Mouse (Mus musculus): ENCODE results near the gene Ssr2.

Gene Ssr2

DNA sequence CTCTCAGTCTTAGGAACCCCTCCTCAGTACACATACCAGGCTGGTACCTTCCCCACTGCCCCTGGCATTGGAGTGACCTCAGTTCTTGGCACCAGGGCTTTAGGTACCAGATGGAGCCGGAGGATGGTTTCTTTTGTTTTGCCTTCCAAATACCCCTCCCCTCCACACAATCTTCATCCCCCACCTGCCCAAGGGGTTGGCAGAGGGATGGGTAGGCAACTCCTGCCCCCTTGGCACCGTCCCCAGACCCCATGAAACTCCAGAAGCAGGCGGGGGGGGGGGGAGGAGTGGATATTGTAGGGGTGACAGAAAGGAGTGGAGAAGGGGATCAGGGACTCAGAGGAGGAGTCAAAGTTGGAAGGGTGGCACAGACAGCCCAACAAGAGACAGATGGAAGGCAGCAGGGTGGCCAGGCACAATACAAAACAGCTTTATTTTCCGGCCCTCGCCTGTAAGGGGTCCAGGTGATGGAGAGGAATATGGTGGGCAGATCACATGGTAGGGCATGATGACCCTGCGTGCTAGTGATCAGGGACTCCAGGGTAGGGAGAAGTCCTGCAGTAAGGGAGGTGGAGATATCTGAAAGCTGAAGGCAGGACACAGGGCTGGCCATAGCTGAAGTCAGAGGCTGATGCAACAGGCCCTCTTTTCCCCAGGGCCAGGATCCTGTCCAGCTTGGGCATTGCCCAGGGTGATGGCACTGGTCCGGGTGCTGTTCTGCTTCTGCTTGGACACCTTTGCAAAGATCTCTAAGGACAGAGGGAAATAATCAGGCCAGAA lies 33.9 kb upstream of the Ssr2 start:
- DNase-seq (ENCODE audit: low read depth, low spot score), result no peak

DNA sequence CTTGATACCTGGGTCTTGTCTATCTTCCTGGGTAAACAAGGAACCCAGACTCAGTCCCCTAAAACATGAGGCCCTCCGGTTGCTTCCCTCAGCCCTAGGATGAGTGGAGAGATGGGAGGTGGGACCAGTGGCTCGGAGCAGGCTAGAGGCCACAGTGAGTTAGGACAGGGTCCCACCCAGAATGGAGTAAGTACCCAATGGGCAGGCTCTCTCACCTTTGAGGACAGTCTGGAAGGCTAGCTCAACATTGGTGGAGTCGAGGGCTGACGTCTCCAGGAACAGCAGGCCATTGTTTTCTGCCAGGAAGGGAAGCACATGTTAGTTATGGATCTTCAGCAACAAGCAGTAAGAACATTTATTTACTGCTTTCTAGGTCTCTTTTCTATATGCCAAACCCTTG lies 33.2 kb upstream of the Ssr2 start:
- DNase-seq (ENCODE audit: low read depth, low spot score), result no peak

DNA sequence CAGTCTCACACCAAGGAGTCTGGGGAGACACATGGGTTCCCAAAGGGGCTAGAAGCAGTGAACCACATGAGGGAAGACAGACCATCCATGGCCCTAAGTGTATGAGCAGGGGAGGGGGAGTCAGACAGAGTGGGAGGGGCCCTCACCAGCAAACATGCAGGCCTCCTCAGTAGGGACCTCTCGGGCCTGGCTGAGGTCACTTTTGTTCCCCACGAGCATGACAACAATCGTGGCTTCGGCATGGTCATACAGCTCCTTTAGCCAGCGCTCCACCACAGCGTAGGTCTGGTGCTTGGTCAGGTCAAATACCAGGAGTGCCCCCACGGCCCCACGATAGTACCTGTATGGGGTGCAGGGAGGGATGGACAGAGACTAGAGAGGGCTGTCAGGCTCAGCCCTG lies 32.5 kb upstream of the Ssr2 start:
- DNase-seq (ENCODE audit: low read depth, low spot score), result no peak

DNA sequence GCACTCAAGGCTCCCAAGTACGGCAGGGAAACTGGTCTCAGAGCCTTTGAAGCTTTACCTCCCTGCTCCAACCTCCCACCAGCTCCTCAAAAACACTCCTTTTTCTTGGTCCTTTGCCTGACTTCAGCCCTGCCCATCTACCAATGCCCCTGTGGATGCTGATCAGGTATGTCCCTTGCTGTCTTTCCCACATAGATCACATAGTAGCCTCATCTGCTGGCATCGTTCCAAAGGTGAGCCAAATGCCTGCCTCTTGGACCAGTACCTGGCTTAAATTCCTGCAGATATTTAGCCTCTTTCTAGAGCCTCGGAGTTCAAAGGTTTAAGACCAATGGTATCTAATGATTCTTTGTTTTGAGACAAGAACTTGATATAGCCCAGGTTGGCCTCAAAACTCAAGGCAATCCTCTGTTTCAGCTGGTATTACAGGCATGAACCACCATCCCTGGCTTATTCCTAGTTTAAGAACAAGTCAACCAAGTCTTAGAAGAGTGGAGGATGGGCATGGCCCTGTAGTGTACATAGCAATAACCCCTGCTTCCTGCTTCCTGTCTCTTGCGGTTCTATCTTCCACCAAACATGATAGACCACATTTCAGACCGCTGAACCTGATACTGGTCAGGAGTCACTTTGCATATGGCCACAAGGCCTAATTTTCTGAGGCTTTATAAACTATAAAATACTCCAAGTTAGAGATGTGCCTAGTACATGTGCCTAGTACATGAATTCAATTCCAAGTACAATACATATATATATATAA lies 31.8 kb upstream of the Ssr2 start:
- DNase-seq (ENCODE audit: low read depth, low spot score), result no peak

DNA sequence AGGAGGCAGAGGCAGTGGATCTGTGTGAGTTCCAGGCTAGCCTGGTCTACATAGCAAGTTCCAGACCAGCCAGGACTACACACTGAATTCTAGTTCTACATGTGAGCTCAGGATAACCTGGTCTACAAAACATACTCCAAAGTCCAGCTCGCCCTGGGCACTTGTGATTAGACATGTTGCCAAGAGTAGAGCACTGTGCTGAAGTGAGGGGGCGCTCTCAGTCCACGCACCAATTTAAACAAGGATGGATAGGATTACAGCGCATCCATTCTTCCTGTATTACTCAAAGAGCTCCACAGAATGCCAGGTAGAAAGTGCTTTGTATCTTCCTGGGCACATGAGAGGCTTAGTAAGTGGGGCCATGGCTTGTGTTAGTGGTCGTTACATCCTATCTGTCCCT lies 31.2 kb upstream of the Ssr2 start:
- DNase-seq (ENCODE audit: low read depth, low spot score), result no peak

DNA sequence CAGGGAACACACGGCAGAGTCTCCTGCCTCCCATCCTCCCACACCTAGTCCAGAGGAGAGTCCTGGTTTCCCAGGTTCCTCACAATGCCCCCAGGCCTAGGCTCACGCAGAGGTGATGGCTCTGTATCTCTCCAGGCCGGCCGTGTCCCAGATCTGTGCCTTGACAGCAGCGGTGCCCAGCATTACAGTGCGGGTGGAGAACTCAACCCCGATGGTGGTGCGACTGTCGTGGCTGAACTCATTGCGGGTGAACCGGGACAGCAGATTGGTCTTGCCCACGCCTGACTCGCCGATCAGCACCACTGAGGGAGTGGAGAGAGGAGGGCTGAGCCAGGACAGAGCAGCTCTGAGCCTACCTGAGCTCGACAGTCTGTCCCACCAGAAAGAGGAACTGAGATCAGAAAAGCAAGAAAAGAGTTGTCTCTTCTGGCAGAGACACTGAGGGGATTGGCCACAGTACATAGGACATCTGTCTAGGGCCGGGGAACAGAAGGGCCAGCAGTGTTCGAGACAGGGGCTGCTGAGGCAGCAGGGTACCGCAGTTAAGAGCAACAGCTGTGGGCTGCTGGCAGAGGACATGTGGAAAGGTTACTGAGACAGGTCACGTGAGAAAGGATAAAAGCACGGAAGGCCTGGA lies 30.6 kb upstream of the Ssr2 start:
- no peak for DNase-seq (ENCODE audit: low read depth, low spot score)

DNA sequence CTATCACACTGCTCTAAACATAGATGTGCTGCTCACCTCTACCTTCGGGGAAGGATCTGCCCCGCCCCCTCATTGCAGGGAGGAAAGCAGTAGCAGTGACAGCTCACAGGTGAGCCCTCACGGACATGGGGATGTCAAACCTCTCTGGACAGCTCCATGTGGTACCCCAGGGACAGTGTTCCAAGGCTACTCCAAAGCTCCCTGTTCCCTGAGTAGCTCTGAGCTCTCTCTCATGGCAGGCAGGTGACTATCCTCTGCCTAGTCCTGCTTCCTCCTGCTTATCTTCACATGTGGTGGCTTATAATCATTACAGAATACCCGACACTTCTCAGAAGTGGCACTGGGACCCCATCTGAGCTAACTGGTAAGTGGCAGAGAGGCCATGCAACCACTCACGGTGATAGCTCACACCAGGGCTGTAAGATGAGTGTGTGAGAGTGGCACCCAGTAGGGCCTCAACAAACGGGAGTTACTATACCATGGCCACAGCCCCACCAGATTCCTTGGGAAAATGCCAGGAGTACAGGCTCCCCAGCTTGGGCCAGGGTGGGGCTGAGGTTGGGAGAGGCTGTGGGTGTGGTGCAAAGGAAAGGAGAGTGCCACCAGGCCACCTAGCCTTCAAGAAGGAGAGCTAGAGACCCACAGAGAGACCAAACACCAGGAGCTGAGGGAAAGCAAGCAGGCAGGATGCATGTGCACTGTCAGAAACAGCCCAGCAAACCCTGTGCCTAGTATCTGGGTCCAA lies 28.8 kb upstream of the Ssr2 start:
- no peak for DNase-seq (ENCODE audit: low read depth, low spot score)

DNA sequence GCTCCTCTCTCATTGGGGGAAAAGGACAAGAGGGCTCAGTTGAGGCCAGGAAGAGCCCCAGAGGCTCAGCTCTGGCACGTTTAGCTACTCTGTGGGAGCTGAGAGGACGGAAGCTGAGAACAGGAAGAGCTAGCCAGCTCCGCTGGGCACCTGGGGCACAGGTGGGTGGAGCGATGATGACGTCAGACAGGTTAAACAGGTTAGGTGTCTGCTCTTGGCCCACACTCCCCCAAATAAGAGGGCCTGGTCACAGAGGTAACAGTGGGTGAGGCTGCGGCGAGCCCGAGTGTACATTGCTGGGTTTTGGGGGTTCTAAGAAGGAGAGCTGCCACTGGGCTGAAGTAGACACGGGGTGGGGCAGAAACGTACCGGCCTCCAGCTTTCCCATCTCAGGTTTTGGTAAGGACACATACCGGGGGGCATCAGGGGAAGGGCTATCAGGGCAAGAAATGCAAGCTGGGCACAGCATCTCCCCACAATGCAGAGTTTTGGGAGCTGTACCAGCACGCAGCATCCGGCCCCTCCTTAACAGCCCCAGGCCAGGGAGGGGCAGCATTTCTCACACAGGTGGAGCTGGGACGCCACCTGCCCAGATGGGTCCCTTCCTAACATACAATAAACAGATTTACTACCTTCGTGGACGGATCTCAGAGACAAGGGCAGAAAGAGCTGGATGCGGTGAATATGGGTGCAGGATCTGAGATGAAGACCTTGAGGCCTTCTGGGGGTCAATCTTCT lies 27.3 kb upstream of the Ssr2 start, which contains the start of gene Rab25:
Gene Rab25 (minus strand): TSS at position 121 of the 738 bp plus-strand sequence.
- no peak for DNase-seq (ENCODE audit: low read depth, low spot score)

DNA sequence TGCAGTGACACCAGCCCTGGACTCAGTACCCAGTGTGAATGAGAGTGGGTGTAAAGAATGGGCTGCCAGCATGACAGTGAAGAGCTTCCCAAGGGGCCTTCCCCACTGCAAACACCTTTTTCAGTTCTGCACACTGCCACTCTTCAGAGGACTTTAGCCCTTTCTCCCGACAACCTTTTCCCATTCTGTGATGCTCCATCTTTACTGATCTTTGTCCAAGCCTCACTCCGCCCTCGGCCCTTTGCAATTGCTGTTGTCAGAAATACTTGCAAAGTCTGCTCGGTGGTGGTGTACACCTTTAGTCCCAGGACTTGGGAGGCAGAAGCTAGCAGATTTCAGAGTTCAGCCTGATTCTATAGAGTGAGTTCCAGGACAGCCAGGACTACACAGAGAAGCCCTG lies 24.1 kb upstream of the Ssr2 start:
- DNase-seq (ENCODE audit: low read depth, low spot score), result no peak

DNA sequence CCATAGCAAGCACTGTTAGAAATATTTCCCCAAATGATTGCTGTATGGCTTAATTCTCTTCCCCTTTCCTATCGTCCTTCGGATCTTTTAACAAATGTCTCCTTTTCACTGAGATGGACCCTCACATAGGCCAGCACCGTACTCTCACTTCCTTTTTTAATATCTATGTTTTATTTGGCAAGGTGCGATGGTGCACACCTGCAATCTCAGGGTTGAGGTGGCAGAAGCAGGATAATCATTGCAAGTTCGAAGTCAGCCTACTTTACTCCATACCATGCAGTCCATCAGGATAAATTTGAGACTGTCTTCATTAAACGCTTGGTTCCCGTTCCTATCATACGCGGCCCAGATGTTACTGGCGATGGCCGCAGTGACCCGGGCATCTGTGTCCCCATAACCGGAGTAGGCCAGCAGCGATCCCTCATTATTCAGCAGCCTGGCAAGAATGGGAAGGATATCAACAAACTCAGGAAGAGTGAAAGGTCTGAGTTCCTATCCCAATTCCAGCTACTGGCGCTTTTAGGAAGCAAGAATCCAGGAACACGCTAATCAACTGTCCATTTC lies 23.5 kb upstream of the Ssr2 start:
- no peak for DNase-seq (ENCODE audit: low read depth, low spot score)

DNA sequence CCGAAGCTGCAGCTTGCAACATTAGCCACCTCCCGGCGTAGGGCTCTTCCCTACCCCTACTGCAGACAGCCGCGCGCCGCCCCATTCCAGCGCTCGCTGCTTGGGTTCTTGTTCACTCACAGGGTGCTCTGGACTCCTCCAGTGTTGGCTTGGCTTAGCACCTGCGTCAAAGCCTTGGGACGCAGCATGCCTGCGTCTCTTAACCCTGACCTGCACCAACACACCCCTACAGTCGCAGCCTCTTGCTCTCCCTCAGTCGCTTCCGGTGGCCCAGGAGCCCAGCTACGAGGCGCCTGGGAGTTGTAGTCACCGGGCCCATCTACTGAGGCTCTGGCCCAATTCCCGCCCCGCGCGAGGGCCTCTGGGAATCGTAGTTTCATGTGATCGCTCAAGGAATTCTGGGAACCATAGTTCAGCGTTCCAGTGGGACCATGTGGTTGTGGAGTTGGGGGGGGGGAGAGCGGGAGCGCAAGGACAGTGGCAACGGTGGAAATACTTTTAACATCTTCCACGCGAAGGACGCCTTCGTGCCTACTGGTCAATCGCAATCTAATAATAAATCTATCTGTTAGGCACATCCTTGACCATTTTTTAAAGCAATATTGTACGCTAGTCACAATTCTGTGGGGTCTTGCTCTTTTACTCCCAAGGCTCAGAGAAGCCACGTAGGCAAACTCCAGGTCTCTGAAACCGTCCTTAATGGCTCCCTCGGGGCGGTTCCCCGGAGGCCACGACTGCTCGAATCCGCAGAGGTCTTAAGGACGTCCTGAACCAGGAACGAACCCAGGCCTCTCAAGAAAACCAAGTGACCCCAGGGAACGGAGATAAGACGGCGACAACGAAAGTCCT lies 22.8 kb upstream of the Ssr2 start, which contains the start of gene Lamtor2:
Gene Lamtor2 (minus strand): TSS at position 399 of the 849 bp plus-strand sequence.
- DNase-seq (ENCODE audit: low read depth, low spot score), result peak; percentile 96

DNA sequence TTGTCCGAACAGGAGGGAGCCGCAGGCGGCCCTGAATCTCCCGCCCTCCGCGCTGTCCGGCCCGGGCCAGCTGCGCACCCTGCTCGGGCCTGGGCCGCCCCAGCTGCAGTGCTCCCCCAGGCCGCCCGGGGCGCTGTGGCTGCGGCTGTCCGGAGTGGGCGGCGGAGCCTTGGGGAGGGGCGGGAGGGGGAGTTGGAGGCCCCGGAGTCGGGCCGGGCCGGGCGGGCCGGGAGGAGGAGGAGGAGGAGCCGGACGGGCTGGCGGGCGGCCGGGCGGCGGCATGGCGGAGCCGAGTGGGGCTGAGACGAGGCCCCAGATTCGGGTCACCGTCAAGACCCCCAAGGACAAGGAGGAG lies 22.2 kb upstream of the Ssr2 start, which contains the start of gene Ubqln4:
Gene Ubqln4 (plus strand): TSS at position 234 of the 355 bp plus-strand sequence.
- no peak for DNase-seq (ENCODE audit: low read depth, low spot score)

DNA sequence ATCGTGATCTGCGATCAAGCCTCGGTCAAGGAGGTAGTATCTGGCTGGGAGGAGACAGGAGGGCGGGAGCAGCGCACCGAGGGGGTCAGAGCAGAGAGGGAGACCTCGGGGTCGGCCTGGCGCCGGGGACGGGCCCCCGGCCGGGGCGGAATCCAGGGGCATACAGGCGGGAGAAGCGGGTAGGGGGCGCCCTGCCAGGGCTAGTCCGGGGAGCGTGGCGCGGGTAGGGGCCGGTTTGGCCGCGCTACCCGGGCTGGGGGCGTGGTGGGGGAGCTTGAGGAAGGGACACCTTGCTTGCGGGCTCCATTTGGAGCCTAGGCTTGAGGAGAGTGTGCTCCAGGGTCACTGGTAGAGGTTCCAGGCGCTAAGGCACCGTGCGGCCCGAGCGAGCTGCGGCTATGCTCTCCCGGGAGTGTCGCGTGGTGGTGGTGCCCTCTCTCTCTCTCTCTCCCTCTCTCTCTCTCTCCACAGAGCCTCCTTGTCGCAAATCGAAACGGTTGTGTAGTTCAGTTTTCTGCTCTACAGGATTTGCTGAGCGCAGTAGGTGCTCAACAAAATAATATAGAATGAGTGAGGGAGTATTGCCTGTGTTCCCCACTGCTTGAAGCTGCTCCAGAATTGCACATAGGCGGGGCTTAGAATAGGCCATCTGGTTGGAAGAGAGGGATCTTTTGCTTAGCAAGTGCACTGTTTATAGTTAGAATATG lies 21.6 kb upstream of the Ssr2 start:
- no peak for DNase-seq (ENCODE audit: low read depth, low spot score)

DNA sequence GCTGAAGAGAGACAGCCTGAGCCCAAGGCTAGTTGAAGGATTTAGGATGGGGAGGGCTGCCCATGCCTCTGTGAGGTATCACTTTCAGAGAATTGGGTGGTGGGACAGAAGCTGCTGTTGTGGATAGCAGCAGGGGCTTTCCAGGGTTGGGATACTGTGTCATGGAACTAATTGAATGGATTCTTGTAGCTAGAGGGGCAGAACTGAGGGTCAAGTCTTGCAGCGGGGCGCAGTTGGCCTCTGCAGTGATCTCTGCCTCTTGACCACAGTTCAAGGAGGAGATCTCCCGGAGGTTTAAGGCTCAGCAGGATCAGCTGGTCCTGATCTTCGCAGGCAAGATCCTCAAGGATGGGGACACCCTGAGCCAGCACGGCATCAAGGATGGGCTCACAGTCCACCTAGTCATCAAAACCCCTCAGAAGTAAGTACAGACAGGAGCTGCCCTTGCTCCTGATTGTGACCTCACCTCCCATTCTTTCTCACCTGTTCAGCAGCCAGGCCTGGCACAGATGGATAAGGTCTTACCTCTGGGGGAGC lies 20.5 kb upstream of the Ssr2 start:
- DNase-seq (ENCODE audit: low read depth, low spot score), result no peak

DNA sequence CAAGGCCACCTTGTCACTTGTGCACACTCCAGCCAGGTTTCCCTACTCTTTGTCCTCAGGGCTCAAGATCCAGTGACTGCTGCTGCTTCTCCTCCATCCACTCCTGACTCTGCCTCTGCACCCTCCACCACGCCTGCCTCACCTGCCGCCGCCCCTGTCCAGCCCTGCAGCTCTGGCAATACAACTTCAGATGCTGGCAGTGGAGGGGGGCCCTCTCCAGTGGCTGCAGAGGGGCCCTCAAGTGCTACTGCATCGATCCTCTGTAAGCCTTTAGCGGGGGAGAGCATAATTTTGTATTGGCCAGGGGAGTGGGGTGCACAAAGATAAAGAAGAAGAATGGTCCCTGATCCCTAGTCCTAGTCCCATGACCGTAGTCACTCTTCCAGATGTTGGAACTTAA lies 19.9 kb upstream of the Ssr2 start:
- no peak for DNase-seq (ENCODE audit: low read depth, low spot score)

DNA sequence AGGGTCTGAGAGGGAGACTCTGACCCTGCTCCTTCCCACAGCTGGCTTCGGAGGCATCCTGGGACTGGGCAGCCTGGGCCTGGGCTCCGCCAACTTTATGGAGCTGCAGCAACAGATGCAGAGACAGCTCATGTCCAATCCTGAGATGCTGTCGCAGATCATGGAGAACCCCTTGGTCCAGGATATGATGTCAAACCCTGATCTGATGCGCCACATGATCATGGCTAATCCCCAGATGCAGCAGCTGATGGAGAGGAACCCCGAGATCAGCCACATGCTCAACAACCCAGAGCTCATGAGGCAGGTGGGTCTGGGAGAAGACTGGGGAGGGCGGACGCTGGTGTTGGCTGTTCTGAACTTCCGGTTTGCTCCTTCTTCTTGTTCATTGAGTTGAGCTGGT lies 19.1 kb upstream of the Ssr2 start:
- no peak for DNase-seq (ENCODE audit: low read depth, low spot score)

DNA sequence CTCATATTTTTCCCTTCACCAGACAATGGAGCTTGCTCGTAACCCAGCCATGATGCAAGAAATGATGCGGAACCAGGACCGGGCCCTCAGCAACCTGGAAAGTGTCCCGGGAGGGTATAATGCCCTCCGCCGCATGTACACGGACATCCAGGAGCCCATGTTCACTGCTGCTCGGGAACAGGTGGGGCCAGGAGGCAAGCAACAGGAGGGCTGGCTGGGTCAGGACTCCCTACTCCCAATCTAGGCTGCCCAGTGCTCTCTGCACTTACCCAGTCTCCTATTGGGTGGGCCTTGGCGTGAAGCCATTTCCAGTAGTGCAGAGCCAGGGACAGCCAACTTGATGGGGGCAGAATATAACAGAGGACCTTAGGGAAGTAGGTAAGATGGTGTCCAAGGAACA lies 16.1 kb upstream of the Ssr2 start:
- DNase-seq (ENCODE audit: low read depth, low spot score), result no peak

DNA sequence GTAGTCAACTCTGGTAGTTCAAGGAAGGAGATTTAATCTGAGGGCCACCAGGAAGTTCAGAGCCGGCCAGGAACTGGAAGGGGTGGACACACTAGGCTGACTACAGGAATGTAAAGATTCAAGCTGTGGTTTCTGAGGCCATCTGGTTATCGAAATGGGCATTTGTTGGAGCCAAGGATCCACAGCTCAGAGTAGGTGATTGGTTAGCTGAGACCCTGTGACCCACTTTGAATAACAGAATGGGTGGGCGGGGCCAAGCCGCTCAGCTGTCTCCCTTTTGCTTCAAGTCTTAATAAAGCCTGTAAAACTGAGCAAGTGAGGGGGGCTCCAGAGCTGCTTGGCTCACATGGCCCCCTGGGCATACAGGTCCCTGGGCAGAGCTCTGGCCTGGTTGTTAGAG lies 13.7 kb upstream of the Ssr2 start:
- DNase-seq (ENCODE audit: low read depth, low spot score), result no peak

DNA sequence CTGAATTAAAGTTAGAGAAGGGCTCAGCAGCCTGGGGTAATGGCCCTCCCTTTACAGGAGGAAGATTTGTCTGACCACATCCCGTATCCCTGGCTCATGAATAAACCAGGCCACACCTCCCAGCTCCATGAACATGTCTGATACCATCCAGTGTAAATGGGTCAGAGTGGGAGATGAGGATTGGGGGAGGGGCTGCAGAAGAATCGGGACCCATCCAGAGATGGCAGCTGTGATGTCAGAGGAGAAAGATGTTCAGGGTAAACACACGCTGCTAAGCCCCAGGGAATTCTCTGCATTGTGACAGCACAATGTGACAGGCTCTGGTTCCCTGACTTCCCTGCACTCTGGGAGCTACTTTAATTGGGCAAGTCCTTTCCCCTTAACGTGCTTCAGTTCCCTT lies 12.2 kb upstream of the Ssr2 start:
- no peak for DNase-seq (ENCODE audit: low read depth, low spot score)

Measured in brain, embryonic 18.5 days (tissue).